Mouse (Mus musculus) layer of hippocampus, adult 2 months (tissue): ENCODE measurements around the gene 4931429L15Rik. TPM values are rescaled to one million over a fixed set of nuclear protein-coding genes. Genes with fewer than 3 reads are reported as not detected.
A peak's percentile ranks its signal among the peaks of the same experiment; 100 is the strongest.

Experiments
- DNase-seq, 2 experiments: peaks; one replicate each; pipeline ENCODE4 v3.0.0; 2022; ENCODE audit warnings: low spot score in 2 of 2
- H3K27ac ChIP-seq: fragments of 200-600 bp; 2 replicates; pipeline ENCODE4 v1.8.1; 2022
- H3K4me3 ChIP-seq: fragments of 200-600 bp; 2 replicates; pipeline ENCODE4 v1.8.1; 2022; ENCODE audit warnings: mild to moderate bottlenecking
- CTCF ChIP-seq: fragments of 200-600 bp; conservative IDR thresholded peaks from 2 replicates; pipeline ENCODE4 v1.8.1; 2022; ENCODE audit warnings: antibody characterized with exemption, mild to moderate bottlenecking, moderate library complexity
- total RNA-seq, 2 experiments: library from RNA; stranded (reverse); gene quantifications; 2 replicates each; pipeline ENCODE4 v1.2.3; 2021

Gene 4931429L15Rik
- total RNA-seq, 2 experiments from 2014 or later = not detected

DNA sequence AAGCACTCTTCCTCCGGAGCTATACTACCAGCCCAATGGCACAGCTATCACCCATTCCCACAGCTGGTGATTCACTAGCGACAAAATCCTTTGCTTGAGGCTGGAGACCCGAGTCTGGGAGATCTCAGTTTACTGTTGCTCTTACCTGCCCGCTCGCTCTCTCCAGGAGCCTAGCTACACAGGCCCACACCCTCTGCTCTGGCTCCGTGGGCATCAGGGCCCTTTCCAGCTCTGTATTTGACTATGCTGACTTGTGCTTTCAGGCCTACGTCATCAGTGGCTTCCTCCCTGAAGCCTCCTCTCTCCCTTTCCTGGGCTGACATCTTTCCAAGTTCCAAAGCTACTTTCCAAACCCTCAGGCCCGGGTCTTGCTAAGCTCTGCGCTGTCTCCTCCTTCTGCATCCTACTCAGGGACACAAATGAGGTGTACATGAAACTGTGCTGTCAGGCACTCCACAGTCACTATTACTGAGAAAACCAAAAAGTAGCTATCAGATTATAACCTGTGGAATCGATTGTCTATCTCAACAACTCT, 15.7 kb upstream of the 4931429L15Rik start:
- TF ChIP-seq CTCF = no peak
- no peak for DNase-seq
- H3K27ac ChIP-seq = no peak overlapping the region; the same call in 1 of the 2 replicates
- H3K4me3 ChIP-seq = no peak overlapping the region

DNA sequence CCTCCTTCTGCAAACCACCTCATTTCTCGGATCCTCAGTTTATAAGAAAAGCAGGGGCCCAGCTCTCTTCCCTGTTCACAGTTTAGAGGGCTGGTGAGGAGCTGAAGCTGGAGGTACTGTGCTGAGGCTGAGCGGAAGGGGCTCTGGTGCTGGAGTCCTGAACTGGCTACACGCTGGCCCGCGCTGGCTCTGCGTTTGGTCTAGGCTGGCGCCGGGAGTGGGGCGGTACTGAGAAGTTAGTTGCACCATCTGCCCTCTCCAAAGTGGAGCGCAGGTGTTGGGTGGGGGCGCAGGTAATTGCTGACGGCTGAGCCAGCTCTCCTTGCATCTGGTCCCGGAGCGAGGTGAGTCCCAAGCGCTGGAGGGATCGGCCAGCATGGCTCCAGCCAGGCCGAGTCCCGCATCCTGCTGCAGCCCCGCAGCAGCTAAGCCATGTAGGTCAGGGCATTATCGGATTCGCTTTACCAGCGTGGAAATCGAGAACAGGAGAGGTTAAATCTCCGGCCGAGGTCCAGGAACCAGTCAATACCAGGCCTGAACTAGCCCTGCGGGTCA, 14.8 kb upstream of the 4931429L15Rik start:
- no peak for TF ChIP-seq CTCF
- DNase-seq = peak in 1 of 2 experiments; percentile 6
- H3K27ac ChIP-seq = no peak overlapping the region
- no peak overlapping the region for H3K4me3 ChIP-seq

DNA sequence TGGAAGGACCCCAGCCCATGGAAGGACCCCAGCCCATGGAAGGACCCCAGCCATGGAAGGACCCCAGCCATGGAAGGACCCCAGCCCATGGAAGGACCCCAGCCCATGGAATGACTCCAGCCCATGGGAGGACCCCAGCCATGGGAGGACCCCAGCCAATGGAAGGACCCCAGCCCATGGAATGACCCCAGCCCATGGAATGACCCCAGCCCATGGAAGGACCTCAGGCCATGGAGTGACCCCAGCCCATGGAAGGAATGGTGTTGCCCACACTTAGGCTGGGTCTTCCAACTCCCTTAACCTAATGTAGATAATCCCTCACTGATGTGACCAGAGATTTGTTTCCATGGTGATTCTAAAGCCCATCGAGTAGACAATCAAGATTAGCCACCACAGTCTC, 11.5 kb upstream of the 4931429L15Rik start:
- no peak for DNase-seq
- H3K4me3 ChIP-seq = no peak overlapping the region
- TF ChIP-seq CTCF = no peak
- no peak overlapping the region for H3K27ac ChIP-seq

DNA sequence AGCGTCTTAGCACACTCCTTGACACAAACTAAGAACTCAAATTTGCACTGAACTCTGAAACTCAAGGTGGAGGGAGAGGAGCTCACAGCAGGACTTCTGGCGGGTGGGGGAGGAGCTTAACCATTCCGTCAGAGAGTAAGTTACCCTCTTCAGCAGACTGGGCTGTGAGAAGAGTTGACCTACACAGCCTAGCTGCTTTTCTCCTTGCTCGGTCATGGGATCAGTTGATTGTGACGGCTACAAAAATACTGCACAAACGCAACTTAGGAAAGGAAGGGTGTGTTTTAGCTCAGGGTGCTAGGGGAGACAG, 10.8 kb upstream of the 4931429L15Rik start:
- no peak for DNase-seq
- Histone ChIP-seq H3K27ac (no peak overlapping the region), H3K4me3 (no peak overlapping the region)
- TF ChIP-seq CTCF = no peak

DNA sequence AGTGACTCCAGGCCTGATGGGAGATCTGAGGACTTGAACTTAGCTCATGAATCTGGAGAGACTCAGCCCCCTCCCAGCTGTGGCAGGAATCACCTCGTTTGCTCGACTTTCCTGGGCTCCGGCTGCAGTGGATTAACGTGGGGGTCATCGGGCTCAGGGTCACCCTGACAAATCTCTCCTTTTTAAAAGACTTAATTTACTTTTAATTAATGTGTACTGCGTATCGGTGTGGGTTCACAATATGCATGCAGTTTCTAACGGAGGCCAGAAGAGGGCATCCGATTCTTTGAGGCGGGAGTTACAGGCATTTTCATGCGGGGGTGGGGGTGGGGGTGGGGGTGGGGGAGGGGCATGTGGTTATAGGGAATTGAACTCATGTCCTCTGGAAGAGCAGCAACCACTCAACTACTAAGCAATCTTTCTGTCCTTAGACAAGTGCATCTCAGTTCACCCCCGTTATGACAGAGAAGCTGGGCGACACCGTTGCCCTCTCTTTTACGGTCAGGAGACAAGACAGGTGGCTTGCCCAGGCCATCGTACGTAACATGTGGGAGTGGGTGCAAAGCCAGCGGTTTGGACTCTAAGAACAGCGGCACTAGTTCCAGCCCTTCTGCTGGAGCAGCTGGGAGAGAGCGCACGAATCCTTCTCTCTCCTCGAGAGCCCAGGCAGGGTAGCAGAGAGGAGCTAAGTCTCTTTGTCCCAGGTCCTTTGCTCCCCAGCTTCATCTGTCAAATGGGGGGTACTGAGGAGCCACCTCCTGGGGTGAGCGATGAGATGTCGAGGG, 10.2 kb upstream of the 4931429L15Rik start:
- no peak for DNase-seq
- H3K4me3 ChIP-seq = no peak overlapping the region
- peak; percentile 48 for TF ChIP-seq CTCF
- H3K27ac ChIP-seq = peak overlapping the region; percentile 89; the same call in 1 of the 2 replicates

DNA sequence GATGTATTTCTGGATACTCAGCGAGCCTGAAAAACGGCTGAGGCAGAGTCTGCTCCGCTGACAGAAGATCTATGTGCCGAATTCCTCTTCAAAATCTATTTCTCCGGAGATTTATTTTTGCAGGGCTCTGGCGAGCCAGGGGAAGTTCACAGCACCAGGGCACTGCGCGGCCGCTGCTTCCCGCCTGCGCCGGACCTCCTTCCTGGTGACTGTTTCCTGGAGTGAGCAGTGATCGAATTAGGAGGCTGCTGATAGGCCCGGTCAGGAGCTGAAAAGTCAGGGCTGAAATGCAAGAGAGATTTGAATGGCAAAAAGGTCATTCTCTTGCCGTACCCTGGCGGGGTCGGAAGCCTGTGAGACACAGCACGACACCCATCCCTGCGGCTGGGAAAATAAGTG, 9.5 kb upstream of the 4931429L15Rik start:
- peak overlapping the region; percentile 50 for H3K4me3 ChIP-seq
- TF ChIP-seq CTCF = no peak
- peak overlapping the region; percentile 89 for H3K27ac ChIP-seq
- DNase-seq = no peak

DNA sequence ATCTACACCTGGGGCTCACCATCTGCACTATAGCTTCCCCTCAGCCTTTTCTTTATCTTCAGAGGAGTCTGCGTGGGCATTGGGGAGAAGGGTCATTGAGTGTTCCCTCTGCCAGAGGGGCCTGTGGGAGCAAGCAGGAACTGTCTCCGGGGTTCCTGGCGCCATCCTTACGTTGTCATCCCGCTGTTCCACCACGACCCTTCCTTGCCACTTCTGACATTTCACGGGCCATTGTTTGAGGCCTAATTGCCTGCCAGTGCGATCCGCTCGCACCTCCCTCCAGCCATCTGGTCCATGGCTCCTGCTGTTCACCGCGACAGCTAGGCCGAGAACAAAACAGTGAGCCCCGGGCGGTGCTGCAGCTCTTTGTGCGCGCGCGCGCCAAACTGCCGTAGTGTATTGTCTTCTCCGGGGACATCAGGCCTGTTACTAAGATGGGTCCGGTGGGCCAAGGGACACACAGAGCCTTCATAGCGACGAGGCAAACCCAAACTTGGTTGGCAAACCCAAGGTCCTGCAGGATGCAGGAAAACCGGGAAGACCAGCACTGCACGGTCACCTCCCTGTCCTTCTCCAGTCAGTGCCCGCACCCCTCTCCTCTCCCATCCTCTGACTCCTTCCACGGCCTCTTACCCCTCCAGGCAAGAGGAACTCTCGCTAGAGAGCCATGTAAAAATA, 8.9 kb upstream of the 4931429L15Rik start:
- Histone ChIP-seq H3K4me3 (peak overlapping the region; percentile 50), H3K27ac (peak overlapping the region; percentile 89)
- peak; percentile 57 to 58 for DNase-seq
- TF ChIP-seq CTCF = no peak

DNA sequence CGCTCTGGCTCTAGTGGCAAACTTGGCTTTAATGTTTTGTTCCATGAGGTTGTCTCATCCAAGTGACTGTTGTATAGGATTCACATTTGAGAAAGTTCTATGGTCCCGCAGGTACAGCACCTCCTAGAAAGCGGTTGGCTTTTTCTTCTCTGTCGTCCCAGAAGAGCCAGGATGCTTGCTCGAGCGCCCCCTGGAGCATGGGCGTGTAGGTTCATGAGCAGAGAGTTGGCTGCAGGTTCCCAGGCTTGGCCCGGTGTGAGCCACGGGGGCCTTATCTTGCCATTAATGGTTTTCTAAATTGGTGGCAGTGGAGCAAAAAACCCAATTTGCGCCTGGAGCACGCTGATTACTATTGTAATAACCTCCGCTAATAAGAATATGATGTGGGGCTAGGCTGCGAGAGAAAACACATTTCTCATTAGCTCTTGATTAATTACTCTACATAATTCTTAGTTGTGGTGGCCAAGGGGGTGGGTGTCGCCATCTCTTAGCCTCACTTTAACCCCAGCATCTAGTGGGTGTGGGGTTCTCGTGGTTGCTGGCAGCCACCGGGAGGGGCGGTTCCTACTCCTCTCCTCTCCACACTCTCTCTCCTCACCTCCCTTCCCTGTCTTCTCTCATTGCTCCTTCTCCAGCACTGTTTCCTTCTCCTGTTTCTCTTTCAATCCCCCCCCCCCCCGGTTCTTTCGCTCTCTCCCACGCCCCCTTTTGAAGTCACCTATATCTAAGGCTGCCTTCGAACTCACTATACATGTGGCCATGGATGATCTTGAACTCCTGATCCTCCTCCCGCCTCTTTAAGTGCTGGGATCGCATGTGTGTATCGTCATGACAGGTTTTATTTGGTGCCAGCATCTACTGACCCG, 8.2 kb upstream of the 4931429L15Rik start:
- TF ChIP-seq CTCF = peak; percentile 77

DNA sequence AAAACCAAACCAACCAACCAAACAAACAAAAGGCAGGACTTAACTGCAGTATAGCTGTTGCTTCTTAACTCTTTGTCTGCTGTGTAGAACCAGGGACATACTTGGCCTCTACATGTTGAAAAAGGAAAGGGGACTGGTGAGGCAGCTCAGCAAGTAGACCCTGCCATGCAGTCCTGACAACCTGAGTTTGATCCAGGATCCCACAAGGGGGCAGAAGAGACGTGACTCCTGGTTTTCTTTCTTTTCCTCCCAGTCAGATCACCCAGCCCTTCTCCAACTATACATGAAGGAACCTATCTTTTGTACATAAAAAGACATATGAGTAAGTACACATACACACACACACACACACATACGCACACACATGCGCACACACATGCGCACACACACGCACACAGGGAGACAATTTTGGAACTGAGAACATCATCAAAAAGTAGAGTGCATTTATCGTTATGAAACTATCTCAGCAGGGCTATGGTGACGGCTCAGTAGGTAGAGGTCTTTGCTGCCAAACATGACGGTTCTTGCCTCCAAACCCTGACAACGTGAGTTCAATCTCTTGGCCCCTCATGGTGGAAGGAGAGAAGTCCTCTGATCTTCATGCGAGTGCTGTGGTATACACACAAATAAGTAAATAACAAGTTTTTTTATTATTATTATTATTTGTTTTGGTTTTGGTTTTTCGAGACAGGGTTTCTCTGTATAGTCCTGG, 7.1 kb upstream of the 4931429L15Rik start:
- DNase-seq = no peak
- TF ChIP-seq CTCF = peak; percentile 42
- no peak overlapping the region for H3K4me3 ChIP-seq

More for the DNA sequence above, 8.2 kb upstream of the 4931429L15Rik start:
- DNase-seq = no peak
- Histone ChIP-seq H3K27ac (peak overlapping the region; percentile 89), H3K4me3 (no peak overlapping the region; the same call in 1 of the 2 replicates)

DNA sequence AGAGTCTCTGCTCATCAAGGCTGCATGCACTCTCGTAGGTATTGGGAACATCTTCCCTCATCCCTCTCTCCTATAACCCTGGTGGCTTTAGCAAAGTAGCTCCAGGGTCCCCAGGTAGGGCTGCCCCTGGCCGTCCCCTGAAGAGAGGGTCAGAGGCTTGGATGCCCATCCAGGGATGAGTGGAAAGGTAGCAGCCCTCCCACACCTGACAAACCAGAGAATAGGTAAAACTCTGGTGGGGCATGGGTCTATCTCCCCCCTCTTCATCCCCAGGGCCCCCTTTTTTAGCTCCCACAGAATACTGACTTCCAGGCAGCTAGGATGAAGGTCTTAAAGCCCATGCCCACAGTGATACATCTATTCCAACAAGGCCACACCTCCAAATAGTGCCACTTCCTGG, 675 bp upstream of the 4931429L15Rik start:
- Histone ChIP-seq H3K4me3 (no peak overlapping the region), H3K27ac (no peak overlapping the region)
- no peak for TF ChIP-seq CTCF
- no peak for DNase-seq

More for the DNA sequence above, 7.1 kb upstream of the 4931429L15Rik start:
- H3K27ac ChIP-seq = no peak overlapping the region

DNA sequence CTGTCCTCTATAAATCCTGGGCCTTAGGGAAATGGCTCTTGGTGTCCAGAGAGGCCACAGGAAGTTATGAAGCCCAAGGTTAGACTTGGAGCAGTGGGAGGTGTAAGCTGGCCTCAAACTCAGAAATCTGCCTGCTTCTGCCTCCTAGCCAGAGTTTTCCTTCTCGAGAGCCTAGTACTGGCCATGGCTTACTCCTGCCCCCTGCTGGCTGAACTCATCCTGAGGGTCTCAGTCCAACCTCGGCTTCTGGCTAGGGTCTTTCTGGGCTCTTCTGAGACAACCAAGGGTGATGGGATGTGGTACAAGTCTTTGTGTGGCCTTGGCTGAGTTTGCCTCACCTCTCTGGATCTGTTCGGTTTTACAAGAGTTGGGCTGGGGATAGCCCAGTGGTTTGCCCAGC, 1.8 kb downstream of the 4931429L15Rik start:
- H3K27ac ChIP-seq = no peak overlapping the region
- peak; percentile 42 for TF ChIP-seq CTCF
- DNase-seq = no peak
- H3K4me3 ChIP-seq = no peak overlapping the region

DNA sequence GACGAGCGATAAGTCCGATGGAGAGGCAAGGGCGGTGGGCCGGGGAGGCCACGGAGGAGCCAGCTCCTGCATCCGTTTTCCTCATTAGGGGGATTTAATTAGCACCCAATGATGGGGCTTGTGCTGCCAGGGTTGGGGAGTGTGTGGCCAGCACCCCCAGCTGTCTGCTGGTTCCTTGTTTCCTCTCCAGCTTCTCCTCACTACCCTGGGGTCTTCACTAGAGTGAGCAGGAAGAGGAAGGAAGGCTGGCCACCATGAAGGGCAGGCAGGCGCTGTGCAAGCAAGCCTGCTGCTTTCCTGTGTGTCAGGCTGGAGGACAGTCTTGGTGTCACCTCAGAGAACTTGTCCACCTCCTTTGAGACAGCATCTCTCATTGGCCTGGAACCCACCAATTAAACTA, 2.9 kb downstream of the 4931429L15Rik start:
- peak overlapping the region; percentile 93 for H3K27ac ChIP-seq
- no peak for DNase-seq
- no peak for TF ChIP-seq CTCF
- no peak overlapping the region for H3K4me3 ChIP-seq
